Mouse (Mus musculus) lung, adult 2 months (tissue): ENCODE measurements around the gene Safb. TPM values are rescaled to one million over a fixed set of nuclear protein-coding genes. Genes with fewer than 3 reads are reported as not detected.
"Not testable (repeated sequence)": the region's sequence is repeated elsewhere in the genome, so short reads cannot be mapped to it uniquely, and the experiment has no call there.

Source experiments
- DNase-seq: peaks from one replicate; pipeline ENCODE4 v3.0.0; 2022
- H3K4me1 ChIP-seq: fragments of 200-500 bp; 2 replicates; pipeline ENCODE4 v1.6.1; 2011; ENCODE audit warnings: low read length; ENCODE audit not compliant: control insufficient read depth, insufficient read depth
- H3K4me3 ChIP-seq: fragments of 200-500 bp; replicated peaks from 2 replicates; pipeline ENCODE3; 2011; ENCODE audit warnings: low read depth, mild to moderate bottlenecking, control low read depth, low read length; ENCODE audit errors: extremely low read depth
- CTCF ChIP-seq: fragments of 200-500 bp; IDR thresholded peaks from 2 replicates; pipeline ENCODE4 v1.5.1; 2011; ENCODE audit warnings: mild to moderate bottlenecking, low read length, control low read depth; ENCODE audit not compliant: insufficient read depth
- POLR2A ChIP-seq: fragments of 200-500 bp; IDR thresholded peaks from 2 replicates; pipeline ENCODE4 v1.6.1; 2011; ENCODE audit warnings: low read depth, mild to moderate bottlenecking, control low read depth, low read length, borderline replicate concordance; ENCODE audit errors: extremely low read depth
- WGBS: fragments of 180-500 bp; shearing (Covaris S2); methylation state at CpG from one replicate; pipeline ENCODE4 v1.1.7; 2018; 5-methylcytosine and 5-hydroxymethylcytosine counted together
- polyA plus RNA-seq: library from polyadenylated mRNA; depleted of rRNA; stranded (reverse); fragments of >200 nt; gene quantifications from 2 replicates; pipeline ENCODE4 v1.2.3, GENCODE M21; 2012

The Safb gene
- polyA plus RNA-seq, 1 experiment, result 115 TPM

- 77% methylated on average over 11 of the region's 11 CpGs for WGBS
- peaks cover 9% of the 10 kb centered on the region for H3K4me1 ChIP-seq
- H3K4me3 ChIP-seq, result no peak overlapping the region
- no peak for DNase-seq
- no peak for TF ChIP-seq CTCF
Observed at GRCm38 (mm10) chr17:56615136-56615784, 30.6 kb downstream of the Safb start.

- H3K4me3 ChIP-seq, result no peak overlapping the region
- peaks cover 7% of the 10 kb centered on the region for H3K4me1 ChIP-seq
- DNase-seq, result no peak
- WGBS, result 86% methylated on average over 4 of the region's 4 CpGs
- no peak for TF ChIP-seq POLR2A
- no peak for TF ChIP-seq CTCF
Observed at GRCm38 (mm10) chr17:56615792-56616191, 31.2 kb downstream of the Safb start.

GRCm38 (mm10) chr17:56616725-56617124, 32.1 kb downstream of the Safb start:
- TF ChIP-seq POLR2A (no peak), CTCF (no peak)
- 78% methylated on average over 3 of the region's 3 CpGs for WGBS
- H3K4me1 ChIP-seq, result peaks cover 7% of the 10 kb centered on the region

GRCm38 (mm10) chr17:56617628-56618027, 33.0 kb downstream of the Safb start:
- TF ChIP-seq POLR2A, result no peak
- TF ChIP-seq CTCF, result no peak
- 90% methylated on average over 8 of the region's 8 CpGs for WGBS
- DNase-seq, result no peak
- Histone ChIP-seq H3K4me3 (no peak overlapping the region), H3K4me1 (peaks cover 5% of the 10 kb centered on the region)

More at GRCm38 (mm10) chr17:56616725-56617124, 32.1 kb downstream of the Safb start:
- no peak overlapping the region for H3K4me3 ChIP-seq
- DNase-seq, result no peak

GRCm38 (mm10) chr17:56625495-56625894, 40.9 kb downstream of the Safb start:
- Histone ChIP-seq H3K4me3 (no peak overlapping the region), H3K4me1 (peaks cover 8% of the 10 kb centered on the region)
- WGBS, result 73% methylated on average over 3 of the region's 3 CpGs
- TF ChIP-seq CTCF, result no peak
- no peak for TF ChIP-seq POLR2A
- DNase-seq, result no peak

GRCm38 (mm10) chr17:56626260-56626659, 41.6 kb downstream of the Safb start:
- peak overlapping the region; percentile 79 for H3K4me3 ChIP-seq
- peaks cover 8% of the 10 kb centered on the region for H3K4me1 ChIP-seq
- WGBS, result under 1% methylated on average over 32 of the region's 32 CpGs
- no peak for TF ChIP-seq POLR2A
- no peak for TF ChIP-seq CTCF
- DNase-seq, result no peak

- under 1% methylated on average over 51 of the region's 51 CpGs for WGBS
- DNase-seq, result peak; percentile 97
Observed at GRCm38 (mm10) chr17:56626754-56627470, 42.3 kb downstream of the Safb start, which contains the start of gene Lonp1. Gene Lonp1, minus strand, starts transcription at chr17:56626887.

GRCm38 (mm10) chr17:56627530-56628277, 43.1 kb downstream of the Safb start, which contains the start of gene Catsperd:
Gene Catsperd, plus strand, starts transcription at chr17:56628143.
- TF ChIP-seq CTCF, result no peak
- TF ChIP-seq POLR2A, result no peak
- Histone ChIP-seq H3K4me1 (peaks cover 8% of the 10 kb centered on the region), H3K4me3 (peak within 1 kb of the TSS; percentile 79)
- DNase-seq, result no peak
- 10% methylated on average over 26 of the region's 26 CpGs for WGBS

More at GRCm38 (mm10) chr17:56626754-56627470, 42.3 kb downstream of the Safb start, which contains the start of gene Lonp1:
- Histone ChIP-seq H3K4me1 (peaks cover 8% of the 10 kb centered on the region), H3K4me3 (peak within 1 kb of the TSS; percentile 79)
- TF ChIP-seq POLR2A (peak; percentile 78; the same call in 1 of the 2 replicates), CTCF (no peak)

GRCm38 (mm10) chr17:56629800-56630781, 45.5 kb downstream of the Safb start:
- not testable (repeated sequence) for H3K4me3 ChIP-seq
- 78% methylated on average over 27 of the region's 27 CpGs for WGBS

More at GRCm38 (mm10) chr17:56629800-56630781, 45.5 kb downstream of the Safb start:
- not testable (repeated sequence) for H3K4me1 ChIP-seq, DNase-seq
